Mouse (Mus musculus) testis, postnatal 10 days (tissue): ENCODE measurements around the gene Atp2c2.

ENCODE experiments used
- DNase-seq: peaks from one replicate; pipeline ENCODE4 v3.0.0; 2021; ENCODE audit warnings: low spot score

Atp2c2 gene

GRCm38 (mm10) chr8:119702965-119703364 is 3.2 kb downstream of the Atp2c2 start:
- DNase-seq: peak; percentile 77

GRCm38 (mm10) chr8:119707146-119707545 is 7.3 kb downstream of the Atp2c2 start:
- DNase-seq: no peak

DNA sequence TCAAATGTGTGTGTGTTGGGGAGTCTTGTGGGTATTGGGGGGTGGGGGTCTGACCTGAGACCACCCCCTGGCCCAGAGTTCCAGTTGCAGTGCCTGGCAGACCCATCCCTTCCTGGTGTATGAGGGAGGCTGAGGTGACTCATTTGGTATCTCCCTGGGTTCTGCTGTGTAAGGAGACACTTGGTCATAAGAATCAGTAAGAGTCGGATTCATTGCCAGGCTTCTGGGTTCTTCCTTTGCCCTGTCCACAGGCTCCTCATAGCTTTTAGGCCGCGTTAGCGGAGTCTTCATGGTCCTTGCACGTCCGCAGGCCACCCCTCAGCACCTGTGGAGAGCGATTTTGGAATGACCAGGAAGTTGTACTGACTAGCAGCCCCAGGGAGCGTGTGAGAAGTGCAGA is 8.7 kb downstream of the Atp2c2 start:
- no peak for DNase-seq

DNA sequence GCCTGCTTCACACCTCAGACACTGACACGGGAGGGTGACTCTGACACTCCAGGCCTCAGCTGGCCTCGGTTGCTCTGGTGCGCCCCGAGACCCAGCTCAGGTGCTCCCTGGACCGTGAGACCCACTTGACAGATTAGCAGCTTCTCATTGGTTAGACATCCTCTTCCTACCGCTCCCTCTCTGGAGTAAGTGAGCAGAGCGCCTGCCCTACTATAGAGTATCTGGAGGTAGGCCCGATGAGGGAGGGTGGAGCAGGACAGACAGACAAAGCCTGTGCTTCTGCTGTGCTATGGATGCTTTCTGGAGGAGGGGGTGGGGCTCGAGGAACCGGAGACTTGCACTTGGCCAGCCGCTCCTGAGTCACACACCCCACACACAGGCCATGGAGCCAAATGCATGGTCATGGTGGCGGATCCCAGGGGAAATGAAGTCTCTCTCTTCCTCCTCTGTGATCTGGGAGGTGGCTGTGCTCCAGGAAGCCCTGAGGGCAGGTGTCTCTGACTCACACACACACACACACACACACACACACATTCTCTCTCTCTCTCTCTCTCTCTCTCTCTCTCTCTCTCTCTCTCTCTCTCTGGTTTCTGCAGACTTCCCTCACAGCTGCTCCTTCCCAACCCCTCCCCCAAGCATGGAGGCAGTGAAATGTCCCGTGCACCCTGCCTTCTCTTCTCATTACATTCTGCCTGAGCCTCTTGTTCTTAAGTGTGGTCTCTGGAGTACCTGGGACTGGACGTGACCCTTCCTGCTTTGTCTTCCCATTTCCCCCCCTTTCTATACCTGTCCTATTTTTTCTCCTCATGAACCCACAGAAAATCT is 9.3 kb downstream of the Atp2c2 start:
- no peak for DNase-seq

DNA sequence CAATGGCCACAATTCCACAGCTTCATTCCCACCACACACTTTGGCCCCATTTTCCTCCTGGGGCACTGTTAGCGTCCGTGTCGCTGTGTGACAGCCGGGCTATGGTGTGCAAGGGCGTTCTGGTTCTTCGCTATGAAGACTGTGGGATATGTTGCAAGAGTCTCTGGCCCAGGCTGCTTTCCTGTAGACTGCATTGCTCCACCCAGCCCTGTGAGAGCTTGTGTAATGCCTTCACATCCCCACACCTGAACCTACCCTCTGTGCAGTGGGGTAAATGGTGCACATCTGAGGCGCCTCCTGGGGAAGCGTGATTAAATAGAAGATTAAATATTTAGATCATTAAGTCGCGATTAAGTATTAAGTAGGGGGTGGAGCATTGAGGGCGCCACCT is 9.9 kb downstream of the Atp2c2 start:
- no peak for DNase-seq

DNA sequence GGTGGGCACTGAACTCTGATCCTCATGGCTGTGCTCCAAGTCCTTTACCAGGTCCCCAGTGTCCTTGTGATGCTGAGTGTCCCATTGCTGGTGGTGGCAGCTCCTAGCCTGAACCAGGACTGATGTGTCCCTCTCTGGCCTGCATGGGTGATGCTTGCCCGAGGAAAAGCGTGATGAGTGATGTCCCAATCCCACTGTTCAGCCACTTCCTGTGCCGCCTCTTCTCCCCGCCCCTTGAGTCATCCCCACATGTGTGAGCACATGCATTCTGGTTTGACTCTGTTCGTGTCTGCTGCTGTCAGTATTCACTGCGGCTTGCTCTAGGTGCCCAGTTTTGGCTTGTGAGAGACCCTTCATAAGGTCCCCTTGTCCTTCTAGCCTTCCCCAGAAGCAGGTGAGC is 12.4 kb downstream of the Atp2c2 start:
- no peak for DNase-seq

- DNase-seq: no peak
Measured at GRCm38 (mm10) chr8:119713421-119713820, 13.6 kb downstream of the Atp2c2 start.

GRCm38 (mm10) chr8:119715221-119715620 is 15.4 kb downstream of the Atp2c2 start:
- DNase-seq: no peak

DNA sequence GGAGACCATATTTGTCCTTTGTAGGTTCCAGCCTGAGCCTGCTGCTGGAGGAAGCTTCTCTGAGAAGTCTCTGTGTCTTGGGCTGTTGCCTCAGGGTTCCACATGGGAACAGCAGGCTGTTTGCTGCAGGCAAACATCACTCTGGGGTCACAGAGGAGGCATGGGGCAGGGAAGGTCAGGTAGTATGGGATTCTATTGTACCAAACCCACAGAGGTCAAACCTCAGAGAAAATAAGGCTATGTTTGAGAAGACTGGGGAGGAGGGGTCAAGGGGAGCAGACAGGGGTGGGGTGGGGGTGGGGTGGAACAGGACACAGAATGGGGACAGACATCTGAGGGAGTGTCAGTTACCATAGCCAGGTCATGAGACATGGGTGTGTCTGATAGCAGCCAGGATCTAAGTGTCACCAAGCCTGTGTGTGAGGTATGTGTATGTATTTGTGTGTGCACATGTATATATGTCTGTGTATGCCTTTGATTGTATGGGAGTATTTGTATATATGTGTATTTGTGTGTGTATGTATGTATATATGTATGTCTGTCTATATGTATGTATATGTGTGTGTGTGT is 17.0 kb downstream of the Atp2c2 start:
- no peak for DNase-seq

GRCm38 (mm10) chr8:119717765-119718164 is 18.0 kb downstream of the Atp2c2 start:
- peak; percentile 68 for DNase-seq

DNA sequence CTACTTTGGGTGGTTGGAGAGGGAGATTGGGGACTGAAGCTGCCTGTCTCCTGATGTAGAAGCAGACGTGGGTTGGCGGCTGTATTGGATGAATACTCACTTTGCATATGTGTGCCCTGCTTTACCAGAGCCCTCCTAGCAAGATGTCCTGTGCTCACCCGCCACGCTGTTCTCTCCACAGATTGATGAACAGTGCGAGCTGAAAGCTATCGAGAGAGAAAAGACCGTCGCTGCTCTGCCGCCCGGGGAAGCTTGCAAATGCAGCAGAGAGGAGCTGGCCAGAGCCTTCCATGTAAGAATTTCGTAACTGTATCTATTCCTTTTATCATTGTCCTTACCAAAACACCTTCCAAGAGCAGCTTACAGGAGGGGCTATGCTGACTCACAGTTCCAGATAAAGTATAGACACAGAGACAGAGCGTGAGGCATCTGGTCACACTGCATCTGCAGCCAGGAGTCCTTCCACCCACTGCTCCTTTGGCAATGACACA is 19.2 kb downstream of the Atp2c2 start:
- no peak for DNase-seq

- no peak for DNase-seq
Measured at GRCm38 (mm10) chr8:119722348-119722747, 22.5 kb downstream of the Atp2c2 start.

GRCm38 (mm10) chr8:119723676-119724075 is 23.9 kb downstream of the Atp2c2 start:
- no peak for DNase-seq

DNA sequence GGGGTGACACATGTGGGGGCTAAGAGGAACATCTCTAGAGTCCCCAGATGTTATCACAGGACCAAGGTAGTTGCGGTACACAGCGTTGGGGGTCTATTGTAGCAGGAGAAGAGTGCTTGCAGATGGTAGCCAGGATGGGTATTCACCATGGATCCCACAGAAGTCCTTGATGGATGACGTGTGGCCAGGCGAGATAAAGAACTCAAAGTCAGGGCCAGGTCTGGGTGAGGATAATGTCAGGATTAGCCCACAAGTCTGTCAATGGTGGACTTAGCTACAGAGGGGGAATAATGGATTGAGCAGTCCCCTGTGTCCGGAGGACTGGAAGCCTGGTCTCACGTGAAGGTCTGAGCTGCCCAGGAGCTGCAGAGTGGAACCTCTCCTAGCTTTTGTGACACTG is 24.8 kb downstream of the Atp2c2 start:
- no peak for DNase-seq

DNA sequence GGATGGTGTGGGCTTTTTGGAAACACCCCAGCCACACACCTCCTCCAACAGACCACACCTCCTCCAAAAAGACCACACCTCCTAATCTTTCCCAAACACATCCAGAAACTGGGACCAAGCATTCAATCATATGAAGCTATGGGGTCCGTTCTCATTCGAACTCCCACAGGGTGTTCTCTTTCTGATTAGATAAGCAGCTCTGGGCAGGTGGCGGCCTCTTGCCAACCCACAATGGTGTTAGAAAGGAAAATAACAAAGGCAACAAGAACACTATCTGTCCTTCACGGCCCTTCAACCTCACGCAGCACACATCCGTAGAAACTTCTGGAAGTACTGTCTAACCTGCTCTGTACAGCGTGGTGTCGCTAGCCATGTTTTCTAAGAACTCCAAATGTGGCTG is 27.3 kb downstream of the Atp2c2 start:
- DNase-seq: no peak

DNA sequence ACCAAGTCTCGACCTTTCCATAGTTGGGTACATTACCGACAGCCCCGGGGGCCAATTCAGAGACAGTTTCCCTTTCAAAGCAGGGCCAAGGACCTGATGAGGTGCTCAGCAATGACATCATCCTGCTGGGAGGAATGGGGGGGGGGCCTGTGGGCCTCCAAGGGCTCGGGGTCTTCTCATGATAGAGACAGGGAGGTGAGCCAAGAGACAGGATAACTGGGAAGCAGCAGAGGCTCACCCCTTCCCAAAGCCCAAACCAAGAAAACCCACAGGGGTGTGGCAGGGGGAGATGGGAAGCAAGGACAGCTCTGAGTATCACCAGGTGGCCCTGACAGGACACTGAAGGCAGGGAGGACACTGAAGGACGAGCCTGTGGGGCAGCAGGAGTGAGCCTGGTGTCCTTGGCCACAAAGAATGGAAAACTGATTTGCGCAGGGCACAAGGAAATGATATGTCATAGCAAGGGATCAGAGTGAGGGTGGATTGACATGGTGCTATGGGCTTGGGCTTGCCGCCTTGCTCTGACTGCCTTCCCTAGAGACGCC is 28.6 kb downstream of the Atp2c2 start:
- DNase-seq: no peak

DNA sequence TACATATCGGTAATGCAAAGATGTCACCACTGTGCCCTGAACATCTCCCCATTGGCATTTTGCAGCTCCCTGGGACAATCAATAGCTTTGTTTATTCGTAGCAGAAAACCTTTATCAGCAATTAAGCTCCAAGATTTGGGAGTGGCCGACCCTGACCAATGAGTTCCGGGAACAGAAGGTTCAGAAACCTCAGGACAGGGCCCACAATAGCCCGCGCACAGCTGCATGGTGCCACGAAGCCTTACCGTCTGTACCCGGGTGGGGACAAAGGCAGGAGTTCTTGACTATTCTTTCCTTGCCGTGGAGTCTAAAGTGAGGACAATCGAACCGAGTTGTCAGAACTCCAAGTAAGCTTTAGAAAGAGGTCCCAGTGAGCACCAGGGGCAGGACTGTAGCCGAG is 32.3 kb downstream of the Atp2c2 start:
- DNase-seq: no peak

DNA sequence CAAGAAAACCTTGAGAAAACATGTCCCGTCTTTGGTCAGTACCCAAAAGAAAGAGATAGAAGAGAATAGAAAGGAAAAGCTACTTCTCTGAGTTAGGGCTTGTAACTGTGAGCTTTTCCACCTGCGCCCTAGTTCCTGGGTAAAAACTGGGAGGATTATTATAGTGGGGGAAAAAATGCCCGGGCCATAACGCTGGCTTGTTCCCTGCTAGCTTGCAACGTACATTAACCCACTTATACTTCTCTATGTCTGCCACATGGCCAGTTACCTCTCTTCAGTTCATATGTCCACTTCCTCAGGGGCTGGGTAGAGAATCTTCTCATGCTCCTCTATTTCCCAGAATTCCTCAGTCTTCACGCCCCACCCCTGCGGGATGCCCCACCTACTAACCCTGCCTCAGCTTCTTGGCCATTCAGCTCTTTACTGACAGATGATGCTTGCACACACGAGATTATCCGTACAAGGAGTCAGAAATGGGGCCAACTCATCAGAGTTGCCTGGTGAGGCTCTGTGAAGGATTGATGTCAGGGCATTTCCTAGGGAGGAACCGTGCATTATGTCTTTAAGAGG is 36.6 kb downstream of the Atp2c2 start:
- no peak for DNase-seq

DNA sequence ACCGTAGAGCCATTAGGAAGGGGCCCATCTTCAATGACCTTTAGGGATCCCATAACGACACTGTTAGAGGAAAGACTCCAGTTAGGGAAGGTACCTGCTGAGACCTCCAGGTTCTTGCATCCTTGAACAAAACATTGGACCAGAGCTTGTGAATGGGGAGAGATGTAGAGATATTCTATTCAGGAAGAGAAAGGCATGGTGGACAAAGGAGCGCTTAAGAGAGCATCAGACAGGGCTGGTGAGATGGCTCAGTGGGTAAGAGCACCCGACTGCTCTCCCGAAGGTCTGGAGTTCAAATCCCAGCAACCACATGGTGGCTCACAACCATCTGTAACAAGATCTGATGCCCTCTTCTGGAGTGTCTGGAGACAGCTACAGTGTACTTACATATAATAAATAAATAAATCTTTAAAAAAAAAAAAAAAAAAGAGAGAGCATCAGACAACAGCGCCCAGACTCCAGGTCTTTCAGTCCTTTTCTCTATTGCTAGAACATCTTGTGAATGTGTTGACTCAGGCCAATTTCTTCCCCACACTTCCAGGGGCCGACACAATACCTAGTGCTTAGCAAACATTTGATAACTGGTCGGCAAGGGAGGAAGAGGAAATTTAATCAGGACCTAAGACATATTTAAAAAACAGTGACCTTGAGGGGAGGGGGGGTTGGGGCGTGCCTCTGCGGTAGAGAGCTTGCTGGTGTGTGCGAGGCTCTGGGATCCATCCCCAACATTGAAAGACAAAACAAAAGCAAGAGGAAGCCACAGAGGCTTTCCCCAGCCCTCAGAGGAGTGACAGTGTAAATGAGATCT is 37.5 kb downstream of the Atp2c2 start:
- no peak for DNase-seq

DNA sequence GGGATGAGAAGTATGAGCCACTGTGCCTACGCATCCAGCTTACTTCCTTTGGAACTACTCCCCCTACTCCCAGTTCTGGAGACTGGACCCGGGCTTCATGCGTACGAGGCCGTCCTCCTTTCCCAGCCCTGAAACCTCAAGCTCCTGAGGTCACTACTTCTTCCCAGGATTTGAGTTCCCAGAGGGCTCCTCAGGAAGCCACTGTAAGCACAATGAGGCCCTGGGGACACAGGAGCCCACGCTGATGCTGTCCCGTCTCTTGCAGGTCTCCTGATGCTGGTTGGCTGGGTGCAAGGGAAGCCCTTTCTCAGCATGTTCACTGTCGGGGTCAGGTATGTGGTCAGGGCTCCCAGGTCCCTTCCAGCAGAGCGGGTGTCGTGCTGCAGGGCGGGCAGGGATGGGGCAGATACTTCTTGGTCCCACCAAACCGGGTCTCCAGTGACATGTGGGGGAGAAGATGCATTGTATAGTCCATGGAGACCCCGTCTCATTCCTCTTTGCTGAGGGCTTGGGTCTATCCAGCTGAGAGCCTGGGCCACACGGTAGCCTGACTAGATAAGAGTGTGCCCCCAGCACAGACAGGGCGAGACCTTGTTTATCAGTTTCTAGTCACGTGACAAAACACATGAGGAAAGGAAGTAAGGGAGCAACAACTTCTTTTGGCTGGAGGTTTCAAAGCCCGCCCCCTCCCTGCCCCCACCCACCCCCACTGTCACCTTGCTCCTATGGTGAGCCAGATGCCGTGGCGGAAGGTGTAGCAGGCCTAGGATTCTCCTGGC is 38.5 kb downstream of the Atp2c2 start:
- no peak for DNase-seq

DNA sequence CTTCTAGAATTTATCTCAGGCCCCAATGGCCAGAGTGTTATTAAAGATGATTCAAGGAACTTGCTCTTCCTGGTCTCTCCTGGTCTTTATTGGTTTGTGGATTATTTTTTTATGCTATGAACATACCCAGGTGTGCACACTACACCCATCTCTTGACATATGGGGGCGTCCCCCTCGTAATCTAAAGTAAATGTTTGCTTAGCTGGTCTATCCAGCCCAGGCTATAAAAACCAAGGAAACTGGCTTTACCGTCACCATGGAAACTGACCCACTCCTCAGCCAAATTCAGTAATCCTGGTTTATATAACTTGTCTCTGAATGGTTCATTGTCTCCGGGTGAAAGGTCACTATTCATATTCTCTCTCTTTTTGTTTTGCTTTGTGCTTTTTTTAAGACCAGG is 40.8 kb downstream of the Atp2c2 start:
- DNase-seq: no peak
